Mouse (Mus musculus) CD4-positive helper T cell, adult 2 months (primary cell): Measurements from ENCODE around the gene Mpeg1.

Experiments used
- DNase-seq: peaks from one replicate; pipeline ENCODE4 v3.0.0-alpha.2; 2012; ENCODE audit warnings: low read depth, missing footprints, low spot score

The Mpeg1 gene

GRCm38 (mm10) chr19:12493453-12494186 lies 33.0 kb downstream of the Mpeg1 start:
- DNase-seq, result no peak

- no peak for DNase-seq
These were observed 33.5 kb downstream of the Mpeg1 start for GRCm38 (mm10) chr19:12494187-12494458.

GRCm38 (mm10) chr19:12494972-12495535 lies 34.5 kb downstream of the Mpeg1 start:
- no peak for DNase-seq

GRCm38 (mm10) chr19:12496241-12496640 lies 35.7 kb downstream of the Mpeg1 start:
- DNase-seq, result no peak

- DNase-seq, result no peak
These were observed 37.3 kb downstream of the Mpeg1 start for GRCm38 (mm10) chr19:12497909-12498308.

GRCm38 (mm10) chr19:12498321-12498720 lies 37.7 kb downstream of the Mpeg1 start:
- DNase-seq, result no peak

- DNase-seq, result no peak
These were observed 38.4 kb downstream of the Mpeg1 start for GRCm38 (mm10) chr19:12498941-12499340.

GRCm38 (mm10) chr19:12499485-12499884 lies 38.9 kb downstream of the Mpeg1 start:
- no peak for DNase-seq

- no peak for DNase-seq
These were observed 39.5 kb downstream of the Mpeg1 start for GRCm38 (mm10) chr19:12500124-12500523.

- DNase-seq, result no peak
These were observed 40.3 kb downstream of the Mpeg1 start for GRCm38 (mm10) chr19:12500881-12501311.

- peak; percentile 90 for DNase-seq
These were observed 41.1 kb downstream of the Mpeg1 start, which contains the start of gene Dtx4 for GRCm38 (mm10) chr19:12501370-12502347. TSS of gene Dtx4 (minus strand) at chr19:12501454.

- DNase-seq, result no peak
These were observed 42.2 kb downstream of the Mpeg1 start for GRCm38 (mm10) chr19:12502756-12503155.

GRCm38 (mm10) chr19:12514621-12515020 lies 54.0 kb downstream of the Mpeg1 start:
- no peak for DNase-seq
